ENCODE assay signal across 8 mouse cellular contexts in the genomic region with DNA sequence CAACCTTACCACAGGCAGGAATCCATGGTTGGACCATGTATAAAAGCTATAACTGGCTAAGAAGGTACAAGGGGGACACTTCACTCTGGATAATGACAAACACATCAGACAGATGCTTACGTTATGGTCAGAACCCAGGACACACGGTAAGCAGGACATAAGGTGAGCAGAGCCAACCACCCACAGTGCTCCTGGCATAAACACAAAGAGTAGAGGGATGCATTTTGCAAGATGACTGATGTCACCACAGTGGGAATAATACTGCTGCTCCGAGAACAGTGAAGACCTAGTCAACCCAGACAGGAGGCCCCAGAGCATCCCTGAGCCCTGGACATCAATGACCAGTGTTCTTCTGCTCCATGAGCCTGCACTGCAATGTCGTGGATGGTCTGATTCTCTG.
"Had no signal": no experiment of that assay in that cellular context is flagged by ENCODE, and none has a peak within 500 bp of the region (broad histone marks: within the 10 kb centered on the region; RNA-seq: fewer than 3 reads in every experiment).

No protein-coding gene starts in this region.

- DNase-seq: kidney, postnatal 14 days; kidney, postnatal 4 days; liver, postnatal 0 days; lung, postnatal 10 days; lung, postnatal 36 days; thymus, adult 2 months; thymus, postnatal 14 days; thymus, postnatal 4 days had no signal
